Mouse (Mus musculus) forebrain, embryonic 13.5 days (tissue): ENCODE measurements at regions not wholly inside any gene's neighbourhood (a gene's known extent, or its start where the extent isn't known, plus 50 kb on each side); places are given as distances from the start of the nearest gene placed in this dataset.
A peak's percentile ranks its signal among the peaks of the same experiment; 100 is the strongest.

Experiments
- ATAC-seq: fragments of 200-750 bp; cut with Nextera tagmentation; 2 replicates; pipeline ENCODE4 v1.8.0; 2017
- H3K27ac ChIP-seq: fragments of 300-500 bp; sonication (generic); 2 replicates; pipeline ENCODE4 v1.5.1; 2015; ENCODE audit warnings: inconsistent platforms, mild to moderate bottlenecking, moderate library complexity
- H3K27me3 ChIP-seq: fragments of 300-500 bp; sonication (generic); 2 replicates; pipeline ENCODE4 v1.6.1; 2015; ENCODE audit warnings: mild to moderate bottlenecking, inconsistent platforms
- H3K36me3 ChIP-seq: fragments of 300-500 bp; sonication (generic); 2 replicates; pipeline ENCODE4 v1.6.1; 2015; ENCODE audit warnings: mild to moderate bottlenecking, inconsistent platforms; ENCODE audit not compliant: poor library complexity, severe bottlenecking
- H3K4me1 ChIP-seq: fragments of 300-500 bp; sonication (generic); 2 replicates; pipeline ENCODE4 v1.6.1; 2015; ENCODE audit warnings: inconsistent platforms
- H3K4me2 ChIP-seq: fragments of 300-500 bp; sonication (generic); 2 replicates; pipeline ENCODE4 v1.6.1; 2015; ENCODE audit warnings: inconsistent platforms, mild to moderate bottlenecking, moderate library complexity
- H3K4me3 ChIP-seq: fragments of 300-500 bp; sonication (generic); 2 replicates; pipeline ENCODE4 v1.5.1; 2015; ENCODE audit warnings: mild to moderate bottlenecking, inconsistent platforms
- H3K9ac ChIP-seq: fragments of 300-500 bp; sonication (generic); 2 replicates; pipeline ENCODE4 v1.6.1; 2015; ENCODE audit warnings: mild to moderate bottlenecking, inconsistent platforms
- H3K9me3 ChIP-seq: fragments of 300-500 bp; sonication (generic); replicated peaks from 2 replicates; pipeline ENCODE4 v1.6.1; 2016; ENCODE audit warnings: inconsistent platforms
- WGBS: fragments of 180-500 bp; shearing (Covaris S2); methylation state at CpG from one replicate; pipeline ENCODE4 v1.1.7; 2015; 5-methylcytosine and 5-hydroxymethylcytosine counted together

GRCm38 (mm10) chr8:50387189-50387588 lies 1543.4 kb upstream of the Tenm3 start:
- no peak overlapping the region for H3K4me2 ChIP-seq
- H3K4me1 ChIP-seq, result no peaks in the 10 kb centered on the region
- no peaks in the 10 kb centered on the region for H3K36me3 ChIP-seq
- no peak for ATAC-seq
- no peaks in the 10 kb centered on the region for H3K27me3 ChIP-seq
- WGBS, result 55% methylated on average over 7 of the region's 7 CpGs
- H3K9ac ChIP-seq, result no peak overlapping the region
- H3K27ac ChIP-seq, result no peak overlapping the region
- no peak overlapping the region for H3K4me3 ChIP-seq
- no peaks in the 10 kb centered on the region for H3K9me3 ChIP-seq

GRCm38 (mm10) chr8:50383697-50384096 lies 1539.9 kb upstream of the Tenm3 start:
- Histone ChIP-seq H3K27me3 (no peaks in the 10 kb centered on the region), H3K9ac (no peak overlapping the region), H3K36me3 (no peaks in the 10 kb centered on the region), H3K9me3 (no peaks in the 10 kb centered on the region), H3K27ac (no peak overlapping the region), H3K4me1 (peaks cover 9% of the 10 kb centered on the region), H3K4me2 (no peak overlapping the region), H3K4me3 (no peak overlapping the region)
- WGBS, result 92% methylated on average over 2 of the region's 2 CpGs
- no peak for ATAC-seq

- H3K36me3 ChIP-seq, result no peaks in the 10 kb centered on the region
- H3K27me3 ChIP-seq, result no peaks in the 10 kb centered on the region
- H3K27ac ChIP-seq, result no peak overlapping the region
- no peaks in the 10 kb centered on the region for H3K9me3 ChIP-seq
- no peak overlapping the region for H3K4me3 ChIP-seq
- H3K4me2 ChIP-seq, result no peak overlapping the region
- ATAC-seq, result peak; percentile 83
- H3K9ac ChIP-seq, result no peak overlapping the region
- H3K4me1 ChIP-seq, result peaks cover 9% of the 10 kb centered on the region
- 31% methylated on average over 4 of the region's 4 CpGs for WGBS
Measured at GRCm38 (mm10) chr8:50379745-50380144, 1536.0 kb upstream of the Tenm3 start.

- no peaks in the 10 kb centered on the region for H3K36me3 ChIP-seq
- no peak overlapping the region for H3K27ac ChIP-seq
- no peaks in the 10 kb centered on the region for H3K4me1 ChIP-seq
- 25% methylated on average over 2 of the region's 2 CpGs for WGBS
- no peaks in the 10 kb centered on the region for H3K27me3 ChIP-seq
- no peak overlapping the region for H3K9ac ChIP-seq
- H3K4me3 ChIP-seq, result no peak overlapping the region
- no peak overlapping the region for H3K4me2 ChIP-seq
- peak; percentile 69 for ATAC-seq
- H3K9me3 ChIP-seq, result no peaks in the 10 kb centered on the region
Measured at GRCm38 (mm10) chr8:50373790-50374189, 1530.0 kb upstream of the Tenm3 start.

GRCm38 (mm10) chr8:50326485-50326884 lies 1482.7 kb upstream of the Tenm3 start:
- Histone ChIP-seq H3K9ac (no peak overlapping the region), H3K4me2 (no peak overlapping the region), H3K27ac (no peak overlapping the region), H3K4me3 (no peak overlapping the region), H3K9me3 (no peaks in the 10 kb centered on the region), H3K4me1 (peaks cover 9% of the 10 kb centered on the region), H3K27me3 (no peaks in the 10 kb centered on the region), H3K36me3 (no peaks in the 10 kb centered on the region)
- WGBS, result 68% methylated on average over 3 of the region's 3 CpGs
- no peak for ATAC-seq

GRCm38 (mm10) chr8:50321356-50321963 lies 1477.7 kb upstream of the Tenm3 start:
- no peak overlapping the region for H3K4me3 ChIP-seq
- 5% methylated on average over 7 of the region's 7 CpGs for WGBS

GRCm38 (mm10) chr8:50316641-50317040 lies 1472.9 kb upstream of the Tenm3 start:
- peak; percentile 51; the same call in 1 of the 2 replicates for ATAC-seq
- Histone ChIP-seq H3K9me3 (no peaks in the 10 kb centered on the region), H3K36me3 (no peaks in the 10 kb centered on the region), H3K27me3 (no peaks in the 10 kb centered on the region), H3K9ac (no peak overlapping the region), H3K4me1 (peaks cover 6% of the 10 kb centered on the region), H3K4me2 (no peak overlapping the region), H3K27ac (no peak overlapping the region), H3K4me3 (no peak overlapping the region)
- 41% methylated on average over 1 of the region's 1 CpGs for whole genome bisulfite sequencing

More at GRCm38 (mm10) chr8:50321356-50321963, 1477.7 kb upstream of the Tenm3 start:
- no peak overlapping the region for H3K27ac ChIP-seq
- H3K9ac ChIP-seq, result no peak overlapping the region
- peak; percentile 33; the same call in 1 of the 2 replicates for ATAC-seq
- H3K4me1 ChIP-seq, result peaks cover 13% of the 10 kb centered on the region
- H3K9me3 ChIP-seq, result no peaks in the 10 kb centered on the region
- no peaks in the 10 kb centered on the region for H3K27me3 ChIP-seq
- H3K36me3 ChIP-seq, result no peaks in the 10 kb centered on the region
- peak overlapping the region; percentile 24; the same call in 1 of the 2 replicates for H3K4me2 ChIP-seq

- no peaks in the 10 kb centered on the region for H3K27me3 ChIP-seq
Measured at GRCm38 (mm10) chr8:50310308-50310707, 1466.6 kb upstream of the Tenm3 start.

GRCm38 (mm10) chr8:50300316-50300715 lies 1456.6 kb upstream of the Tenm3 start:
- no peak overlapping the region for H3K27ac ChIP-seq
- H3K9ac ChIP-seq, result no peak overlapping the region
- no peak overlapping the region for H3K4me2 ChIP-seq
- H3K4me1 ChIP-seq, result no peaks in the 10 kb centered on the region
- no peak overlapping the region for H3K4me3 ChIP-seq
- no peaks in the 10 kb centered on the region for H3K36me3 ChIP-seq
- no peaks in the 10 kb centered on the region for H3K9me3 ChIP-seq
- no peak for ATAC-seq
- H3K27me3 ChIP-seq, result no peaks in the 10 kb centered on the region
- WGBS, result 34% methylated on average over 6 of the region's 6 CpGs

More at GRCm38 (mm10) chr8:50310308-50310707, 1466.6 kb upstream of the Tenm3 start:
- no peak for ATAC-seq
- 77% methylated on average over 3 of the region's 3 CpGs for WGBS
- H3K4me2 ChIP-seq, result no peak overlapping the region
- H3K27ac ChIP-seq, result no peak overlapping the region
- H3K9me3 ChIP-seq, result no peaks in the 10 kb centered on the region
- H3K36me3 ChIP-seq, result no peaks in the 10 kb centered on the region
- no peak overlapping the region for H3K4me3 ChIP-seq
- H3K9ac ChIP-seq, result no peak overlapping the region
- no peaks in the 10 kb centered on the region for H3K4me1 ChIP-seq

- Histone ChIP-seq H3K27me3 (no peaks in the 10 kb centered on the region), H3K4me1 (no peaks in the 10 kb centered on the region), H3K9me3 (no peaks in the 10 kb centered on the region), H3K9ac (no peak overlapping the region), H3K27ac (no peak overlapping the region), H3K36me3 (no peaks in the 10 kb centered on the region), H3K4me2 (no peak overlapping the region), H3K4me3 (no peak overlapping the region)
- ATAC-seq, result peak; percentile 91
- WGBS, result 3% methylated on average over 4 of the region's 4 CpGs
Measured at GRCm38 (mm10) chr8:50293501-50293900, 1449.8 kb upstream of the Tenm3 start.

GRCm38 (mm10) chr8:50292158-50292557 lies 1448.4 kb upstream of the Tenm3 start:
- 38% methylated on average over 7 of the region's 7 CpGs for WGBS
- H3K36me3 ChIP-seq, result no peaks in the 10 kb centered on the region
- no peak overlapping the region for H3K4me3 ChIP-seq
- H3K4me2 ChIP-seq, result no peak overlapping the region
- H3K27me3 ChIP-seq, result no peaks in the 10 kb centered on the region
- H3K9me3 ChIP-seq, result no peaks in the 10 kb centered on the region
- no peaks in the 10 kb centered on the region for H3K4me1 ChIP-seq
- no peak; the same call in 1 of the 2 replicates for ATAC-seq
- H3K9ac ChIP-seq, result no peak overlapping the region
- no peak overlapping the region for H3K27ac ChIP-seq

- 51% methylated on average over 1 of the region's 1 CpGs for WGBS
- no peak overlapping the region for H3K9ac ChIP-seq
- peak; percentile 93 for ATAC-seq
Measured at GRCm38 (mm10) chr8:50276346-50276745, 1432.6 kb upstream of the Tenm3 start.

GRCm38 (mm10) chr8:50264757-50265156 lies 1421.0 kb upstream of the Tenm3 start:
- 58% methylated on average over 4 of the region's 4 CpGs for WGBS
- Histone ChIP-seq H3K4me2 (no peak overlapping the region), H3K27me3 (no peaks in the 10 kb centered on the region)

More at GRCm38 (mm10) chr8:50276346-50276745, 1432.6 kb upstream of the Tenm3 start:
- Histone ChIP-seq H3K4me1 (no peaks in the 10 kb centered on the region), H3K27ac (no peak overlapping the region), H3K4me3 (no peak overlapping the region), H3K4me2 (no peak overlapping the region), H3K27me3 (no peaks in the 10 kb centered on the region), H3K9me3 (no peaks in the 10 kb centered on the region), H3K36me3 (no peaks in the 10 kb centered on the region)

More at GRCm38 (mm10) chr8:50264757-50265156, 1421.0 kb upstream of the Tenm3 start:
- H3K4me1 ChIP-seq, result no peaks in the 10 kb centered on the region
- H3K9ac ChIP-seq, result no peak overlapping the region
- H3K4me3 ChIP-seq, result no peak overlapping the region
- no peaks in the 10 kb centered on the region for H3K36me3 ChIP-seq
- no peak for ATAC-seq
- no peak overlapping the region for H3K27ac ChIP-seq
- H3K9me3 ChIP-seq, result no peaks in the 10 kb centered on the region
